Mouse (Mus musculus) right cerebral cortex, postnatal 14 days (tissue): Measurements from ENCODE around the gene Eef1g.
"Not testable (repeated sequence)": the region's sequence is repeated elsewhere in the genome, so short reads cannot be mapped to it uniquely, and the experiment has no call there.

ENCODE experiments used
- DNase-seq: peaks from one replicate; pipeline ENCODE4 v3.0.0; 2022

Gene Eef1g

GRCm38 (mm10) chr19:8988346-8989065 lies 21.7 kb downstream of the Eef1g start:
- no peak for DNase-seq

- no peak for DNase-seq
Measured at GRCm38 (mm10) chr19:8989066-8989566, 22.3 kb downstream of the Eef1g start, which contains the start of gene Ahnak. Gene Ahnak, plus strand, starts transcription at chr19:8989284.

DNA sequence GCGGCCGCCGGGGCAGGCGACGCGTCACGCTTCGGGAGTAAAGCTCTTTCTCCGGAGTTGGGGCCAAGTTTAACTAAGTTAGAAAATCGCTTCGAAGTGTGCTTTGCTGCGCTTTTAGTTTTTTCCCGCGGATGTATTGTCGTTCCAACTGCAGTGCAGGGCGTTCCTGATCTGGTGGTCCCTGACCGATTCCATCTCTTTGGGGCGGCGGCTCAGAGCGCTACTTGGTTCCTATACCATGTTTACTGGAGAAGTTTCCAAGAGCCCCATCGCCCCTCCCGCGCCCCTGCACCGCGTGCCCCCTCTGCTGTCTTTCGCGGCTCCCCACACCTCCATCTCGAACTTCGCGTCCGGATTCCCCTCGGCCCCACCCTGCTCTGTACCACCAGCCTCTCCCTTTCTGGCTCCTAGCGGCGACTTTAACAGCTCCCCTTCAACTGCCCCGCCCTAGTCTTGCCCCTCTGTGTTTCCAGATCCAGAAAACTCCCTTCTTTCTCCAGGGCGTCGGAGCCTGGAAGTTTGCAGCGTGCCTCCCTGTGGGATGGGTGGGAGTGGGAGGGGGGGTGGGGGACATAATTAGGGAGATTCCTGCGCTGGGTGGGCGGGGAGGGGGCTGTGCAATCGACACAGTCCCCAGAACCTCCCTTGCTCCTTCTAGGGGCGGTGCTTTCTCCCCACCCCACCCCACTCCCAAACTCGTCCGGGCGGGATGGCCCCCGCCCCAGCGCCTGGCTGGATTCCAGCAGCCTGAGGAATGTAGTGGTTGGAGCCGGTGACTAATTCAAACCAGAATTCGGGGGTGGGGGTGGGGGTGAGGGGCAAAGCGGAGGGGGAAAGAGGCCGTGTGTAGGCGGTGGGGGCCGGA lies 23.0 kb downstream of the Eef1g start:
- peak; percentile 42 for DNase-seq

GRCm38 (mm10) chr19:8990432-8991102 lies 23.7 kb downstream of the Eef1g start:
- DNase-seq, result no peak

- DNase-seq, result no peak
Measured at GRCm38 (mm10) chr19:8991245-8991870, 24.5 kb downstream of the Eef1g start.

- no peak for DNase-seq
Measured at GRCm38 (mm10) chr19:8991871-8992735, 25.3 kb downstream of the Eef1g start.

DNA sequence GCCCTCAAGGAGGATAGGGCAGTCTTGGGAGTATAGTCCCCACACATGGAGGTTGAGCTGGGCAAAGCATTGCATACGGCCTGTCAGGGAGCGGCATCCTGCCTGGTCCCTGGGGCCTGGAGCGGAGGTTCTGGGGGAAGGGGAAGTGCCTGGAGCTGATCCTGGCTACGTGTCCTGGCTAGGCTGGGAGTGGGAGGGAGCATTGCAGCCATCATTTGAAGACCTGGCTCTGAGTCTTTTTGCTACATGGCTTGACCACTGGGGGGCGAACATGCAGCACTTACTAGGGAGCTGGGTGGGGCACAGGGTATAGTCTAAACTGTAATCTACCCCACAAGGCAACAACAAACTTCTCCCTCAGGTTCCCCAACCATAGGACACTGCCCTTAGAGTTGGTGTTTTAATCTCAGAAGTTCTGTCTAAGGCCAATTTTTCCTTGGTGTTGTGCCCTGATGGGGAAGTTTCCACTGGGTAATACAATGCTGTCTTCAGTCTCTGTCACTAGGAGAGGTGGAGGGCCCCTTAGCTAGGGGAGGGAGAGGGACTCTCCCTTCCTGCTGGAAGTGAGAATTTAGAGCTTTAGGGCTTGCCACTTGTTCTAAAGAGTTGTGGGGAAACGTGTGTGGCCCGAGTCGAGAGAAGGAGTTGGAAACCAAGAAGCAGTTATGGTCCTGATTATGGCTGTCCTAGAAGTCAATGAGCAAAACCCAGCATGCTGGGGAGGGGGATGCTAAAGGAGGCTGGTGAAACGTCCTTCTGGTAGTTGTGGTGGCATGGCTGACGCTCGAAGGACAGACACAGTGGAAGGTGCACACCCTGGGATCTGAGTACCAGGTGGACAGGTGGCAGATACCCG lies 26.2 kb downstream of the Eef1g start:
- DNase-seq, result peak; percentile 77

DNA sequence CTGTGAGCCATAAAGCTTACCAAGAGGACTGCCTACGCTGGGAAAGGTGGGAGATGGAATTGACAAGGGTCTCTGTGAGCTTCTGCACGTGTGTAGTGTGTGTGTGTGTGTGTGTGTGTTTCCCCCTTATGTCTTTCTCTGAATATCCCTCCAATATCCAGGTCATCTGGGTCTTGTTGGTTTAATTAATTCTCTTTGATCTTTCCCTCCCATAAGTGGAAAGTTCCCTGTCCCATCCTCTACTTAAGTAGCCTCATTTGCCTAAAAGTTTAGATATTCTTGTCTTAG lies 26.7 kb downstream of the Eef1g start:
- no peak for DNase-seq

DNA sequence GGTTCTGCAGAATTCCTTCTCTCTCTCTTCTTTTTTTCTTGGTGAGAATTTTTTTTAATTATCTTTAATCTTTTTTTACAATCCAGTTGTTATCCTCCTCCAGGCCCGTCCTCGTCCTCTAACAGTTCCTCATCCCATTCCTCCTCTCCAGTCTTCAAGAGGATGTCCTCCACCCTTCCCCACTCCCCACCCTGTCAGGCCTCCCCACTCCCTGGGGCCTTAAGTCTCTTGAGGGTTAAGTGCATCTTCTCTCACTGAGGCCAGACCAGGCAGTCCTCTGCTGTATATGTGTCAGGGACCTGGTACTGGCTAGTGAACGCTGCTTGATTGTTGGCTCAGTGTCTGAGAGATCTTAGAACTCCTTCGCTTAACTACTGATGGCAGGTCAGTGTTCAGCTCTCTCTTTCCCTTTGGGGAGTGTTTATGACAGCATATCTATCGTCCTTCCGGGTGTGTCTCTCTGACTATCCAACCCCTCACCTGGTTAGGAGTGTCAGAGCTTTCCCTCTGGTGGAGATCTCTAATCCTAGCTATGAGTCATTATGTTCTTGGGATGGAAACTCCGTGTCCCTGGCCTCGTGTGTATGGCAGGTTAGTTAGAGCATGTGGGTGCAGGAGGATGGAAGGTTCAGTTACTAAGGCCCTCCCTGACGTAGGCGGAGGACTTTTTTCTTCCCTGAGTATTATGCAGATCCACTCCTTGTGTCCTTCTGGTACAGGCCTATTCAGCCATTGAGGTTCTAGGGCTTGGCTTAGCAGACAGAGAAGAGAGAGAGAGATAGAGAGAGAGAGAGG lies 28.2 kb downstream of the Eef1g start:
- DNase-seq, result no peak

GRCm38 (mm10) chr19:8996601-8997000 lies 29.8 kb downstream of the Eef1g start:
- DNase-seq, result no peak

- peak; percentile 66 for DNase-seq
Measured at GRCm38 (mm10) chr19:8997546-8997945, 30.7 kb downstream of the Eef1g start.

DNA sequence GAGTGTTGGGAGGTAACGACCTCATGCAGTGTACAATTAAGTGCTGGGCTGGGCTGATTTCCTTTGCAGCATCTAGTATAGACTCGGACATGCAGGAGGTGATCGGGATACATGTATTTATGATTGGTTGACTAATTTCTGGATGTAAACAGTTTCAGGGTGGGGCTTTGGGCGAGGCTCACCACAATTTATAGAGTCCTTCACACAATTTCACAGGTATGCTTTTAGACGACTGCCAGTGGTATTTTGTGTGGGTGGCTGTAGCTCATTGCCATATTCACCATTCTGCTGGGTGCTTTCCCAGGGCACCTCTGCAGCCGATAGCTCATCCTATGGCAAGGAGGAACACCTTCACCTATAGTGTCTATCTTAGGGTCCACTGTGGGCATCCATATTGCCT lies 31.7 kb downstream of the Eef1g start:
- DNase-seq, result no peak

GRCm38 (mm10) chr19:8999223-8999622 lies 32.4 kb downstream of the Eef1g start:
- DNase-seq, result no peak

GRCm38 (mm10) chr19:9006915-9007314 lies 40.1 kb downstream of the Eef1g start:
- not testable (repeated sequence) for DNase-seq

DNA sequence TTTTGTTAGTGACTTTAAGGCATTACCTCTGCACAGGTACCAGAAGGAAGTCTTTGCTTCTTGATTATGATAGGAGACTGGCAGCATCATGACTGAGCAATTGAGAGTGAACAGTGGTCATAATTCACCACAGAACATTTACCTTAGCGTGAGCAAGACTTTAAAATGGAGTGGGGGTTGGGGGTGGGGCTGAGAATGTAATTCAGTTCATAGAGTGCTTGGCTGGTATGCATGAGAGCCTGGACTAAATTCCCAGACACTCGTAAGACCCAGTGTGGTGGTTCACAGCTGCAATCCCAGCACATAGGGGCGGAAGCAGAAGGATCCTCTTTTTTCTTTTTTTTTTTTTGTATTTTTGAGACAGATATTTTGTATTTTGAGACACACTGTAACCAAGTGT lies 52.5 kb downstream of the Eef1g start:
- no peak for DNase-seq

DNA sequence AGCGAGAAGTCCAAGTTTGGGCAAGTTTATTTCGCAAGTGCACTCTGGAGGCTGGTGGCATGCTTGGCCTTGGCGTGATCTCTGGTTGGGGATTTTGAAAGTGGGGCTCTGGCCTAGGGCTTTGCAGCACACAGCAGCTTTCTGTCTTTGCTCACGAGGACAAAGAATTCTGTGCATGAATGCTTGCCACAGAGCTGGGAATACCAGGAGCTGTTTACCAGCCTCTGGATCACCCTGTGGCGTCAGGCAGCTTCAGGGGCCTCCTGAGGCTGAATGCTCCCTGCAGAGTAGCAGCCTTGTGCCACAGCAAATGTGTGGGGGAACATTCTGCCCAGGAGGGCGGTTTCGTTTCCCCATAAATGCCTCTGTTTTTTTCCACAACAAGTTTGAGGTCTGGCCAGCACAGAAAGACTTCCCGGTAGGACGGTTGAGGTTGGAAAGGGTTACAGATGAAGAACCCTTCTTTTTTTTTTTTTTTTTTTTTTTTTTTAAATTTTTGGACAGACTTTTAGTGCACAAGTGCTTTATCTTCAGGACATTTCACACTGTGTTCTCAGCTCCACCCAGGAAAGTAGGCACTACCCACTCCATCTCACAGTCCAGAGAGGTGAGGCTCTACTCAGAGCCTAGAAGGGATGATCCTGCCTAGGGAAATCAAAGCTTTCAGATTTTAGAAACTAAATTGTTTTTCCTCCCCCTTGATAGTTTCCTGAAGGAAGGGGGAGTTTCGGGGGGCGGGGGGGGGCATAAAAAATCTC lies 56.4 kb downstream of the Eef1g start:
- no peak for DNase-seq

- no peak for DNase-seq
Measured at GRCm38 (mm10) chr19:9025562-9026257, 58.9 kb downstream of the Eef1g start.

DNA sequence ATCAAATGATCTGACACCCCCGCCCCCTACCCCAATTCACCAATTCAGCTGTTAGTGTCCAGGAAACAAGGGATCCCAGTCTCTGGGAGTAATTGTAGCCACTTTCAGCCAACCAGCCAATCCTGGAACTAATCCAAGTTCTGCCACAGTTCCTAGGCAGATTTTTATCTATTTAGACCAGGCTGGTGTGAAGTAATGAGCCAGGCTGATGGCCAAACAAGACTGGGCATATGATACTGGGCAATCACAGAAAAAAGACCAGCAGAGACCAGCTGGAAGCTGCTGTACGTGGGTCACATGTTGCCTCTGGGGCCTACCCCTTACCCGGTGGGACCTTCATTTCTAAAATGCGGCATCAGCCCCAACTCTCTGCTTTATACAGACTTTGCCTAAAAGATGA lies 59.8 kb downstream of the Eef1g start:
- no peak for DNase-seq

- no peak for DNase-seq
Measured at GRCm38 (mm10) chr19:9027795-9028194, 61.0 kb downstream of the Eef1g start.
